Mouse (Mus musculus) hindbrain, embryonic 16.5 days (tissue): Measurements from ENCODE around the gene Psrc1. TPM values are rescaled to one million over a fixed set of nuclear protein-coding genes. Genes with fewer than 3 reads are reported as not detected.

Source experiments
- ATAC-seq: fragments of 200-750 bp; cut with Nextera tagmentation; 2 replicates; pipeline ENCODE4 v1.8.0; 2017; ENCODE audit warnings: moderate TSS enrichment, moderate library complexity
- H3K27ac ChIP-seq: fragments of 300-500 bp; sonication (generic); 2 replicates; pipeline ENCODE4 v1.5.1; 2014; ENCODE audit warnings: low read depth, mild to moderate bottlenecking, control low read depth, low read length, moderate library complexity
- H3K27me3 ChIP-seq: fragments of 300-500 bp; sonication (generic); replicated peaks from 2 replicates; pipeline ENCODE4 v1.6.1; 2014; ENCODE audit warnings: low read length; ENCODE audit not compliant: control insufficient read depth, insufficient read depth
- H3K36me3 ChIP-seq: fragments of 300-500 bp; sonication (generic); 2 replicates; pipeline ENCODE4 v1.6.1; 2014; ENCODE audit warnings: mild to moderate bottlenecking, low read length, moderate library complexity, mixed read lengths; ENCODE audit not compliant: control insufficient read depth, insufficient read depth
- H3K4me1 ChIP-seq: fragments of 300-500 bp; sonication (generic); 2 replicates; pipeline ENCODE4 v1.6.1; 2014; ENCODE audit warnings: low read depth, low read length; ENCODE audit not compliant: control insufficient read depth, insufficient read depth
- H3K4me2 ChIP-seq: fragments of 300-500 bp; sonication (generic); 2 replicates; pipeline ENCODE4 v1.6.1; 2014; ENCODE audit warnings: mild to moderate bottlenecking, low read length, control low read depth, moderate library complexity
- H3K4me3 ChIP-seq: fragments of 300-500 bp; sonication (generic); 2 replicates; pipeline ENCODE4 v1.5.1; 2014; ENCODE audit warnings: mild to moderate bottlenecking, low read length, control low read depth, moderate library complexity
- H3K9ac ChIP-seq: fragments of 300-500 bp; sonication (generic); 2 replicates; pipeline ENCODE4 v1.6.1; 2014; ENCODE audit warnings: low read depth, mild to moderate bottlenecking, control low read depth, low read length, moderate library complexity
- H3K9me3 ChIP-seq: fragments of 300-500 bp; sonication (generic); 2 replicates; pipeline ENCODE4 v1.6.1; 2014; ENCODE audit warnings: mild to moderate bottlenecking, low read length, moderate library complexity; ENCODE audit not compliant: control insufficient read depth
- WGBS: fragments of 180-500 bp; shearing (Covaris S2); extraction: QIAGEN DNeasy Blood & Tissue Kit; methylation state at CpG from one replicate; pipeline ENCODE4 v1.1.7; 2014; 5-methylcytosine and 5-hydroxymethylcytosine counted together
- polyA plus RNA-seq: library from polyadenylated mRNA; unstranded; fragments of >200 nt; fragmentation: Nextera tagmentation; extraction: Ambion mirVana; gene quantifications from 2 replicates; pipeline ENCODE4 v1.2.1, GENCODE M21; 2015

Gene Psrc1
- polyA plus RNA-seq, 1 experiment from 2014 or later, result 11.1 TPM

GRCm38 (mm10) chr3:108401692-108402527, 18.3 kb downstream of the Psrc1 start:
- 33% methylated on average over 22 of the region's 22 CpGs for WGBS
- H3K9me3 ChIP-seq, result no peaks in the 10 kb centered on the region
- peak; percentile 87 for ATAC-seq
- H3K36me3 ChIP-seq, result peaks cover 69% of the 10 kb centered on the region
- peak overlapping the region; percentile 31 for H3K4me2 ChIP-seq
- no peak overlapping the region; the same call in 1 of the 2 replicates for H3K4me3 ChIP-seq
- H3K9ac ChIP-seq, result peak overlapping the region; percentile 27
- H3K27ac ChIP-seq, result peak overlapping the region; percentile 78
- peaks cover 34% of the 10 kb centered on the region for H3K4me1 ChIP-seq
- no peaks in the 10 kb centered on the region for H3K27me3 ChIP-seq

- peak overlapping the region; percentile 27; the same call in 1 of the 2 replicates for H3K9ac ChIP-seq
- no peak overlapping the region for H3K4me2 ChIP-seq
- no peaks in the 10 kb centered on the region for H3K27me3 ChIP-seq
- peak; percentile 2; the same call in 1 of the 2 replicates for ATAC-seq
- no peaks in the 10 kb centered on the region for H3K9me3 ChIP-seq
- H3K4me1 ChIP-seq, result peaks cover 35% of the 10 kb centered on the region
- peak overlapping the region; percentile 78; the same call in 1 of the 2 replicates for H3K27ac ChIP-seq
- H3K4me3 ChIP-seq, result no peak overlapping the region
- 65% methylated on average over 15 of the region's 15 CpGs for WGBS
- peaks cover 65% of the 10 kb centered on the region for H3K36me3 ChIP-seq
Observed at GRCm38 (mm10) chr3:108402528-108402920, 18.9 kb downstream of the Psrc1 start.

- Histone ChIP-seq H3K9me3 (no peaks in the 10 kb centered on the region), H3K27ac (peak overlapping the region; percentile 70), H3K27me3 (no peaks in the 10 kb centered on the region), H3K36me3 (peaks cover 35% of the 10 kb centered on the region), H3K4me3 (no peak overlapping the region), H3K9ac (peak overlapping the region; percentile 47), H3K4me2 (peak overlapping the region; percentile 36), H3K4me1 (peaks cover 51% of the 10 kb centered on the region)
- no peak for ATAC-seq
- 16% methylated on average over 14 of the region's 14 CpGs for WGBS
Observed at GRCm38 (mm10) chr3:108405536-108406305, 22.1 kb downstream of the Psrc1 start.

- no peak overlapping the region; the same call in 1 of the 2 replicates for H3K4me2 ChIP-seq
- WGBS, result 59% methylated on average over 24 of the region's 24 CpGs
- no peaks in the 10 kb centered on the region for H3K9me3 ChIP-seq
- no peak overlapping the region for H3K9ac ChIP-seq
- H3K36me3 ChIP-seq, result peaks cover 29% of the 10 kb centered on the region
- H3K4me1 ChIP-seq, result peaks cover 56% of the 10 kb centered on the region
- H3K4me3 ChIP-seq, result no peak overlapping the region
- H3K27ac ChIP-seq, result peak overlapping the region; percentile 70
- ATAC-seq, result no peak
- H3K27me3 ChIP-seq, result no peaks in the 10 kb centered on the region
Observed at GRCm38 (mm10) chr3:108406306-108406885, 22.8 kb downstream of the Psrc1 start.

GRCm38 (mm10) chr3:108408517-108409008, 24.9 kb downstream of the Psrc1 start:
- Histone ChIP-seq H3K27ac (no peak overlapping the region), H3K4me1 (peaks cover 58% of the 10 kb centered on the region), H3K9ac (no peak overlapping the region), H3K4me3 (no peak overlapping the region), H3K9me3 (no peaks in the 10 kb centered on the region; the same call in 1 of the 2 replicates), H3K27me3 (no peaks in the 10 kb centered on the region), H3K36me3 (peaks cover 33% of the 10 kb centered on the region), H3K4me2 (no peak overlapping the region)
- ATAC-seq, result no peak
- WGBS, result 76% methylated on average over 8 of the region's 8 CpGs

GRCm38 (mm10) chr3:108409656-108410358, 26.2 kb downstream of the Psrc1 start:
- Histone ChIP-seq H3K4me2 (peak overlapping the region; percentile 76), H3K4me1 (peaks cover 64% of the 10 kb centered on the region), H3K9ac (peak overlapping the region; percentile 72), H3K9me3 (no peaks in the 10 kb centered on the region; the same call in 1 of the 2 replicates), H3K4me3 (peak overlapping the region; percentile 40), H3K27me3 (no peaks in the 10 kb centered on the region), H3K27ac (peak overlapping the region; percentile 87), H3K36me3 (peaks cover 31% of the 10 kb centered on the region)
- ATAC-seq, result peak; percentile 14; the same call in 1 of the 2 replicates
- WGBS, result 12% methylated on average over 8 of the region's 8 CpGs

- ATAC-seq, result peak; percentile 21; the same call in 1 of the 2 replicates
- Histone ChIP-seq H3K4me1 (peaks cover 63% of the 10 kb centered on the region), H3K36me3 (peaks cover 31% of the 10 kb centered on the region), H3K27me3 (no peaks in the 10 kb centered on the region), H3K9ac (peak overlapping the region; percentile 72), H3K9me3 (no peaks in the 10 kb centered on the region; the same call in 1 of the 2 replicates), H3K27ac (peak overlapping the region; percentile 87), H3K4me3 (peak overlapping the region; percentile 40), H3K4me2 (peak overlapping the region; percentile 76)
- 9% methylated on average over 5 of the region's 5 CpGs for WGBS
Observed at GRCm38 (mm10) chr3:108410359-108410714, 26.7 kb downstream of the Psrc1 start.

- H3K9ac ChIP-seq, result peak overlapping the region; percentile 72
- H3K4me3 ChIP-seq, result peak overlapping the region; percentile 40
- peak overlapping the region; percentile 87 for H3K27ac ChIP-seq
- ATAC-seq, result peak; percentile 13
- peaks cover 55% of the 10 kb centered on the region for H3K4me1 ChIP-seq
- 12% methylated on average over 5 of the region's 5 CpGs for WGBS
- no peaks in the 10 kb centered on the region for H3K27me3 ChIP-seq
- H3K36me3 ChIP-seq, result peaks cover 30% of the 10 kb centered on the region
- peak overlapping the region; percentile 76 for H3K4me2 ChIP-seq
- no peaks in the 10 kb centered on the region; the same call in 1 of the 2 replicates for H3K9me3 ChIP-seq
Observed at GRCm38 (mm10) chr3:108411026-108411753, 27.6 kb downstream of the Psrc1 start.
